Mouse (Mus musculus) intestine, embryonic 15.5 days (tissue): ENCODE results near the gene Gm21497. TPM values are rescaled to one million over a fixed set of nuclear protein-coding genes. Genes with fewer than 3 reads are reported as not detected.
"Not testable (repeated sequence)": the region's sequence is repeated elsewhere in the genome, so short reads cannot be mapped to it uniquely, and the experiment has no call there.

Experiments
- ATAC-seq: fragments of 200-750 bp; cut with Nextera tagmentation; 2 replicates; pipeline ENCODE4 v1.8.0; 2017; ENCODE audit warnings: moderate TSS enrichment, moderate library complexity
- H3K27ac ChIP-seq: fragments of 300-500 bp; sonication (generic); 2 replicates; pipeline ENCODE4 v1.5.1; 2015; ENCODE audit warnings: mild to moderate bottlenecking, inconsistent platforms
- H3K27me3 ChIP-seq: fragments of 300-500 bp; sonication (generic); replicated peaks from 2 replicates; pipeline ENCODE4 v1.6.1; 2015; ENCODE audit warnings: inconsistent platforms
- H3K36me3 ChIP-seq: fragments of 300-500 bp; sonication (generic); 2 replicates; pipeline ENCODE4 v1.6.1; 2015; ENCODE audit warnings: inconsistent platforms
- H3K4me1 ChIP-seq: fragments of 300-500 bp; sonication (generic); replicated peaks from 2 replicates; pipeline ENCODE4 v1.6.1; 2015; ENCODE audit warnings: inconsistent platforms
- H3K4me2 ChIP-seq: fragments of 300-500 bp; sonication (generic); replicated peaks from 2 replicates; pipeline ENCODE4 v1.6.1; 2015; ENCODE audit warnings: mild to moderate bottlenecking, inconsistent platforms
- H3K4me3 ChIP-seq: fragments of 300-500 bp; sonication (generic); replicated peaks from 2 replicates; pipeline ENCODE4 v1.5.1; 2015; ENCODE audit warnings: inconsistent platforms
- H3K9ac ChIP-seq: fragments of 300-500 bp; sonication (generic); 2 replicates; pipeline ENCODE4 v1.6.1; 2015; ENCODE audit warnings: inconsistent platforms
- H3K9me3 ChIP-seq: fragments of 300-500 bp; sonication (generic); 2 replicates; pipeline ENCODE4 v1.6.1; 2016; ENCODE audit warnings: inconsistent platforms
- WGBS: fragments of 180-500 bp; shearing (Covaris S2); methylation state at CpG from one replicate; pipeline ENCODE4 v1.1.7; 2015; 5-methylcytosine and 5-hydroxymethylcytosine counted together
- polyA plus RNA-seq: library from polyadenylated mRNA; unstranded; fragments of >200 nt; fragmentation: Nextera tagmentation; extraction: Ambion mirVana; gene quantifications from 2 replicates; pipeline ENCODE4 v1.2.1, GENCODE M21; 2015

Gene Gm21497
- not detected in 2 replicates for polyA plus RNA-seq

DNA sequence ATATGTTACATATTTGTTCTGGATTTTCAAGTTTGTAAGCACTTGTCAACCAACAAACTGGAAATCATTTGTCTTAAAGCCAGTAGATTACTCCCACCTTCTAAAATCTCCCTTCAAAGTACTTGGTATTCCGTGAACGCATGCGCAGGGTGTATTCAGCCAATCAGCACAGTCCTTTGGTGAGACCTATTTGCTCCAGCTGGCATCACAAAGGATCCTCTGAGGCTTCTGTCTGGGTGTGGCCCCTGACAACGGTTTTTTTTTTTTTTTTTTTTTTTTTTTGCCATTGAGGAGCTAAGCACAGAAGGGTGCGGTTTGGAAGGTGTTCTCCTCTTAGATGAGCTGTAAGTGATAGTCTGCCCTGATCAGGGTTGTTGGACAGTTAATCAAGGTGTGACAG lies at the start of gene Gm21497:
Gene Gm21497, plus strand, starts transcription at position 301 of the 400 bp plus-strand sequence.
- WGBS: no CpG with 5 or more reads among the region's 5 CpGs
- H3K36me3 ChIP-seq, H3K4me2 ChIP-seq, H3K4me3 ChIP-seq, H3K27ac ChIP-seq, H3K9ac ChIP-seq, H3K9me3 ChIP-seq, H3K27me3 ChIP-seq, ATAC-seq, H3K4me1 ChIP-seq: not testable (repeated sequence)
